Mouse (Mus musculus): ENCODE measurements around the gene Zfp563. TPM values are rescaled to one million over a fixed set of nuclear protein-coding genes. Genes with fewer than 3 reads are reported as not detected.

The Zfp563 gene
- total RNA-seq (2014; rRNA removed) = 9.7 and 11.6 TPM in 2 replicates
- polyA plus RNA-seq (2015; fragmentation: Nextera tagmentation; extraction: Ambion mirVana) = 10.3 and 11.8 TPM in 2 replicates

DNA sequence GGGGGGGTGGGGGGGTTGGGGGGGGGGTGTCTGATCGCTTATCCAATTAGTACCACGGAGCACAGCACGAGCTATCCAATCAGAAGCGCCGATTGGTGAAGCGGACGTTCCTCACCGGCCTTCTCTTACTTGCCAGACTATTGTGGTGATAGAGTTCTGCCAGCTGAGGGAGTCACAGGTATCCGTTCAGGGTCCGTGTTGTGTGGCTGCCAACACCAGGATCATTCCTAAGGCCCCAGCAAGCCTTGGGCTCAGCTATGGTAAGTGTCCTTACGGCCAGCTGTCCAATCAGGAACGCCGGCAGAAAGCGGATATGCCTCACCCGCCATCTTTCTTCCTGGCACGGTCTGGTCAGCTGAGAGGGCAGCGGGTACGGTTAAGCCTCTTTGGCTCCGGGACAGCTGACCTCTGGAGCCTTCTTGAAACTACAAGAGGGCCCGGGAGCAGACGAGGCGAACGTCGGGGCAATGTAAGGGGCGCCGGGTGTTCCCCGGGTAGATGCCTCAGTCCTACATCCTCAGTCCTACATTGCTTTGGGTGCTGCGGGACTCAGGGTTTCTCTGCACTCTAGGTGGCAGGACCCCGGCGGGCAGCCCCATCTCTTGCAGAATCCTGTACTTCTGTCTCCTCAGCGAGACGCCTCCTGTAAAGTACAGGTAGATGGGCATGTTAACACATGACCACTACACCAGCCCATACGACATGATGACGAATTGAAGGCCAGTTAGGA is at the start of gene Zfp563:
Zfp563 (plus strand) TSS at position 91 of the 730 bp plus-strand sequence.
- Histone ChIP-seq H3K4me3 (ENCODE audit: low read length) (peak within 1 kb of the TSS; percentile 53), H3K4me1 (ENCODE audit: insufficient read depth, low read length) (0 out of 2 replicates have a peak, but pooled peaks cover 4% of the 10 kb centered on the region)
- TF ChIP-seq CTCF (IDR thresholded peaks at IDR 0.05; ENCODE audit: low read depth) = no peak

DNA sequence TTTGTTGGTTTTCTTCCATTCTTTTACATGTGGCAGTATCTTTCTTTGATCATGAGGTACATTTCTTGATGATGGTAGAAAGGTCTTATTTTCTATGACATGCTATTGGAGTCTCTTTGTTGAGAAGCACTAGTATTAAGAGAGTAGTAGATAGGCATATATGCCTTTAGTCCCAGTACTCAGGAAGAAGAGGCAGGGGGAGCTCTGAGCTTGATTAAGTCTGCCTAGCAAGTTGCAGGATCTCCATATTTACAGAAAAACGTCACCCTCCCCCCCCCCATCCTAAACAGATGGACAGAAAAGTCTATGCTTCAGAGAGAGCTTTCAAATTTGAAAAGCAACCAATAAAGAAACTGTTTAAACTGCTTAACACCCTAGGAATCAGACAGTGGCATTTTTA is 30.3 kb upstream of the Zfp563 start:
- ATAC-seq (no peak), DNase-seq (ENCODE audit: low spot score) (no peak)
- 11% methylated on average over 1 of the region's 1 CpGs for WGBS
- Histone ChIP-seq H3K9ac (replicated peaks; ENCODE audit: low read length) (no peak overlapping the region), H3K9me3 (ENCODE audit: low read length) (no peaks in the 10 kb centered on the region), H3K27ac (no peak overlapping the region), H3K4me1 (ENCODE audit: insufficient read depth, low read length) (no peaks in the 10 kb centered on the region), H3K27me3 (ENCODE audit: insufficient read depth, low read length) (no peaks in the 10 kb centered on the region), H3K36me3 (ENCODE audit: insufficient read depth, low read length) (no peaks in the 10 kb centered on the region), H3K4me3 (ENCODE audit: low read length) (no peak overlapping the region), H3K4me2 (ENCODE audit: low read depth, low read length) (no peak overlapping the region)
- TF ChIP-seq CTCF (IDR thresholded peaks at IDR 0.05; ENCODE audit: low read depth) = no peak

More for the DNA sequence above, at the start of gene Zfp563:
- peak; percentile 94 for DNase-seq (ENCODE audit: low spot score)
- H3K36me3 ChIP-seq (ENCODE audit: insufficient read depth, low read length) = no peaks in the 10 kb centered on the region
- H3K27me3 ChIP-seq (ENCODE audit: insufficient read depth, low read length) = no peaks in the 10 kb centered on the region
- peak within 1 kb of the TSS; percentile 86 for H3K27ac ChIP-seq
- 4% methylated on average over 34 of the region's 34 CpGs for WGBS
- H3K4me2 ChIP-seq (ENCODE audit: low read depth, low read length) = peak within 1 kb of the TSS; percentile 67
- no peaks in the 10 kb centered on the region for H3K9me3 ChIP-seq (ENCODE audit: low read length)
- peak; percentile 94 for ATAC-seq
- H3K9ac ChIP-seq (replicated peaks; ENCODE audit: low read length) = peak within 1 kb of the TSS; percentile 59

DNA sequence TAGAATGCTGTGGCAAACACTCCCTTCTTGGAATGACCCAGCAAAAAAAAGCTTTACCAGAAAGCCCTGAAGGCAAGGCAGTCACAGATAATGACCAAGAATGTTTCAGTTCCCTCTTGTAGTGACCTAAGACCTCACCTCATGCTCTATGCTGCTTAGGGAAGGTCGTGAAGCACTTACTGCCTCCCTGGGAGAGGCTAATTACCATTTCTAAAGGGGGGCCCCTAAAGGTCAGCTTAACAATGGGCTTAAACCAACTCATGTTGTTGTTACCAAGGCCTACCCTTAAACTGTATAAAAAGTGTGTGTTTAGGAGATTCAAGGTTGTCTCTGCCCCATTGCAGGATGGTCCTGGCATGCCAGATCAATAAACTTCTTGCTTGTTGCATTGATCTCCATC is 26.1 kb upstream of the Zfp563 start:
- TF ChIP-seq CTCF (IDR thresholded peaks at IDR 0.05; ENCODE audit: low read depth) = no peak
- Histone ChIP-seq H3K27me3 (ENCODE audit: insufficient read depth, low read length) (no peaks in the 10 kb centered on the region), H3K36me3 (ENCODE audit: insufficient read depth, low read length) (no peaks in the 10 kb centered on the region), H3K27ac (no peak overlapping the region), H3K4me3 (ENCODE audit: low read length) (no peak overlapping the region), H3K9ac (replicated peaks; ENCODE audit: low read length) (no peak overlapping the region), H3K4me2 (ENCODE audit: low read depth, low read length) (no peak overlapping the region), H3K9me3 (ENCODE audit: low read length) (no peaks in the 10 kb centered on the region), H3K4me1 (ENCODE audit: insufficient read depth, low read length) (no peaks in the 10 kb centered on the region)
- WGBS = 0% methylated on average over 1 of the region's 1 CpGs
- DNase-seq (ENCODE audit: low spot score) (no peak), ATAC-seq (no peak)

DNA sequence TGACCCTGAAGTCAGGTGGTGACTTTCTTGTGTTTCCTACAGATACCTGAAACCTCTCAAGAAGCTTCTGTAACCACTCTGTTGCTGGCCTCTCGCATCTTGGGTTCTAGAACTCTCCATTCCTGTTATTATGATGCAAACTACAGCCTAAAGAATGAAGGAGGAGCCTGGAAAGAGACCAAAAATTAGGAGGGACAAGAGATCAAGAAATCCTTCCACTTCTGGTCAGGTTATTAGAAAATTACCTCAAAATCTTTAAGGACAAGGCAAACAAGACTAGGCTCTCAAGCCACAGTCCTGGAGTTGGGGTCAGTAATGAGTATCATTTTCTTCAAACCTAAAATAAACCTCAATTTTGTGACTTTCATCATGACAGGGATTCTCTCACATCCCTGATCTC is 21.2 kb upstream of the Zfp563 start, which contains the start of gene 4921501E09Rik:
4921501E09Rik (minus strand) TSS at position 101 of the 400 bp plus-strand sequence.
- Histone ChIP-seq H3K9ac (replicated peaks; ENCODE audit: low read length) (no peak within 1 kb of the TSS), H3K4me1 (ENCODE audit: insufficient read depth, low read length) (no peaks in the 10 kb centered on the region), H3K9me3 (ENCODE audit: low read length) (no peaks in the 10 kb centered on the region), H3K27ac (no peak within 1 kb of the TSS), H3K4me2 (ENCODE audit: low read depth, low read length) (no peak within 1 kb of the TSS), H3K4me3 (ENCODE audit: low read length) (no peak within 1 kb of the TSS), H3K36me3 (ENCODE audit: insufficient read depth, low read length) (no peaks in the 10 kb centered on the region), H3K27me3 (ENCODE audit: insufficient read depth, low read length) (no peaks in the 10 kb centered on the region)
- DNase-seq (ENCODE audit: low spot score) (no peak), ATAC-seq (no peak)
- WGBS = 58% methylated on average over 1 of the region's 1 CpGs
- TF ChIP-seq CTCF (IDR thresholded peaks at IDR 0.05; ENCODE audit: low read depth) = no peak

DNA sequence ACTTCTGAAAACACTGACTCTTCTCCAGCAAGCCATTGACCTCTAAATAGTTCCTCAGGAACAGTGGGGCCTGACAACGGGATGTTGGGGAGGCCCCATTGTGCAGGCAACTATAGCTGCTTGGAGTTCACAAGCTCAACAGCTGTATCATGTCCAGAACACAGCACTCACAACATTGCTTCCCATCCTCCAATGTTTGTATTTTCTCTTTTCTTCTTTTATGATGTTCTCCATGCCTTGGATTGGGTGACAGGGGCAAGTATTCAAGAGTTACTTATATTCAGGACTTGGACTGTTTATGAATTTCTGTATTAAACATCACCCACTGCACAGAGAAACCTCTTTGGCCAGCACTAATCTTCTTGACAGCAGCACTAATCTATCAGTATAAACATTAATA is 2.5 kb downstream of the Zfp563 start:
- no peaks in the 10 kb centered on the region for H3K36me3 ChIP-seq (ENCODE audit: insufficient read depth, low read length)
- no peak for TF ChIP-seq CTCF (IDR thresholded peaks at IDR 0.05; ENCODE audit: low read depth)
- no peak overlapping the region for H3K4me3 ChIP-seq (ENCODE audit: low read length)
- H3K27ac ChIP-seq = no peak overlapping the region
- H3K9me3 ChIP-seq (ENCODE audit: low read length) = no peaks in the 10 kb centered on the region
- no peak overlapping the region for H3K9ac ChIP-seq (replicated peaks; ENCODE audit: low read length)
- 0 out of 2 replicates have a peak, but pooled peaks cover 4% of the 10 kb centered on the region for H3K4me1 ChIP-seq (ENCODE audit: insufficient read depth, low read length)
- DNase-seq (ENCODE audit: low spot score) = no peak
- no peaks in the 10 kb centered on the region for H3K27me3 ChIP-seq (ENCODE audit: insufficient read depth, low read length)
- 42% methylated on average over 1 of the region's 1 CpGs for WGBS
- H3K4me2 ChIP-seq (ENCODE audit: low read depth, low read length) = peak overlapping the region; percentile 84
- ATAC-seq = no peak

DNA sequence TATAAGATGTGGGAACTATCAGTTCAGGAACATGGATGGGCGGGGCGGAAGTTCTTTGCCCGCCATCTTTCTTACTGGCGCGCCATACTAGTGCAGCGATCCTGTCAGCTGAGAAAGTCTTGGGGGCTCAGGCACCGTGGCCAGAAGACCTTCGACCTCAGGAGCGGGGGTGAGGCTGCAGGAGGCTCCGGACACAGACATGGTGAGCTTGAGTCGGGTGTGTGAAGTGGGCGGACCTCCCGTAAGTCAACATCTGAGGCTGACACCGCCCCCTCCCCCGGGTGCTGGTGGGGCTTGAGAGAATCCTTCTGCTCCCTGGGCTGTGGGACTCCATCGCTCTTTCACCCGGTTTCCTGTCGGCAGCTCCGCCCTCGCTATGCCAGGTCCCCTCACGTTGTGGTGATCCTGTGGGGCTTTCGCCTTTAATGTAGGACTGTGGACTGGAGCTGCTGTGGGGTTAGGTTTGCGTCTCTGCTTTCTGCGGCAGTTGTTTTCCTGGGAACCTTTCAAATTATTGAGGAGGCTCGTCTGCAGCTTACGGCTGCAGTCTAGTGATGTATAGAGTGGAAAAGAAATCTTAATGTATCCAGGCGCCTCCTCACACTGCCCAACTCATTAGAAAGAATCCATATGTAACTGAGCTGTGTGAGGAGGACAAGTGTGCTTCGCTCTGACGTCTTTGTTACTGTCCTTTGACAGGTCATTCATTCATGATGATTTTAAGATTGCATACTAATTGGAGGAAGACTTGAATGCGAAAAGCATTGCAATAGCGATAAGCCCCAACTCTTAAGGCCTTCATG is 3.5 kb downstream of the Zfp563 start:
- DNase-seq (ENCODE audit: low spot score) (peak; percentile 89), ATAC-seq (peak; percentile 82)
- Histone ChIP-seq H3K4me3 (ENCODE audit: low read length) (peak overlapping the region; percentile 52), H3K9me3 (ENCODE audit: low read length) (no peaks in the 10 kb centered on the region), H3K9ac (replicated peaks; ENCODE audit: low read length) (peak overlapping the region; percentile 76), H3K4me1 (ENCODE audit: insufficient read depth, low read length) (0 out of 2 replicates have a peak, but pooled peaks cover 4% of the 10 kb centered on the region), H3K36me3 (ENCODE audit: insufficient read depth, low read length) (no peaks in the 10 kb centered on the region), H3K27ac (peak overlapping the region; percentile 91), H3K27me3 (ENCODE audit: insufficient read depth, low read length) (no peaks in the 10 kb centered on the region), H3K4me2 (ENCODE audit: low read depth, low read length) (peak overlapping the region; percentile 84)
- 2% methylated on average over 31 of the region's 31 CpGs for WGBS
- no peak for TF ChIP-seq CTCF (IDR thresholded peaks at IDR 0.05; ENCODE audit: low read depth)
